21 mouse cellular contexts compared by ENCODE assay signal in genomic region chr8:57922214-57923070, GRCm38 (mm10).
DNase-seq lines count a peak whose midpoint lies in the region; ATAC-seq and TF ChIP-seq lines count a peak whose summit lies in the region.
"Had no signal": no experiment of that assay in that cellular context is flagged by ENCODE, and none has a peak within 500 bp of the region (broad histone marks: within the 10 kb centered on the region; RNA-seq: fewer than 3 reads in every experiment).

No protein-coding gene starts in this region.

- no peak overlapping the region for H3K4me2 ChIP-seq in neural tube, embryonic 11.5 days (ENCODE audit: low read depth)
- H3K4me2 ChIP-seq in neural tube, embryonic 15.5 days, result no peak overlapping the region
- no peak overlapping the region for H3K4me2 ChIP-seq in forebrain, postnatal 0 days (ENCODE audit: low read depth)
- H3K4me2 ChIP-seq in neural tube, embryonic 13.5 days, result no peak overlapping the region
- H3K4me2 ChIP-seq: heart, embryonic 13.5 days; limb, embryonic 15.5 days; liver, embryonic 15.5 days had no signal

- no peak overlapping the region for H3K4me3 ChIP-seq in neural tube, embryonic 11.5 days (ENCODE audit: low read depth, low read length)
- no peak overlapping the region for H3K4me3 ChIP-seq in neural tube, embryonic 15.5 days (replicated peaks)
- no peak overlapping the region for H3K4me3 ChIP-seq in forebrain, postnatal 0 days (ENCODE audit: low read depth, low read length)
- H3K4me3 ChIP-seq in neural tube, embryonic 13.5 days, result no peak overlapping the region
- H3K4me3 ChIP-seq: heart, adult 2 months; heart, embryonic 13.5 days; left cerebral cortex, adult 2 months; limb, embryonic 15.5 days; liver, embryonic 15.5 days had no signal

- no peaks in the 10 kb centered on the region for H3K9me3 ChIP-seq in neural tube, embryonic 11.5 days (ENCODE audit: control insufficient read depth, low read length)
- H3K9me3 ChIP-seq in neural tube, embryonic 15.5 days (replicated peaks), result no peaks in the 10 kb centered on the region
- no peaks in the 10 kb centered on the region for H3K9me3 ChIP-seq in forebrain, postnatal 0 days (ENCODE audit: low read length)
- H3K9me3 ChIP-seq in neural tube, embryonic 13.5 days, result no peaks in the 10 kb centered on the region
- H3K9me3 ChIP-seq: heart, embryonic 13.5 days; limb, embryonic 15.5 days; liver, embryonic 15.5 days had no signal

- intact Hi-C loops in left cerebral cortex, postnatal 4 days (cut with DNase I), result no loop called here

- DNase-seq in embryo, embryonic 11 days, result peak; percentile 10
- no peak for DNase-seq in embryo, embryonic 10.5 days (ENCODE audit: low spot score)
- DNase-seq in neural tube, embryonic 11.5 days (ENCODE audit: low spot score), result peak; percentile 19
- peak; percentile 30 for DNase-seq in forebrain, postnatal 0 days
- no peak for DNase-seq in left cerebral cortex, postnatal 4 days
- DNase-seq in kidney, postnatal 4 days, result no peak
- DNase-seq: adrenal gland, postnatal 14 days; cerebellum, adult 8-10 months; gastrocnemius, postnatal 36 days; heart, adult 2 months; heart, postnatal 36 days; kidney, adult 18-20 months; lung, postnatal 4 days had no signal

- H3K4me1 ChIP-seq in neural tube, embryonic 11.5 days (ENCODE audit: control insufficient read depth, insufficient read depth, low read length), result peaks cover 8% of the 10 kb centered on the region; the same call in 1 of the 2 replicates
- peaks cover 10% of the 10 kb centered on the region; the same call in 1 of the 2 replicates for H3K4me1 ChIP-seq in neural tube, embryonic 15.5 days
- peaks cover 4% of the 10 kb centered on the region; the same call in 1 of the 2 replicates for H3K4me1 ChIP-seq in forebrain, postnatal 0 days (ENCODE audit: insufficient read depth)
- H3K4me1 ChIP-seq in neural tube, embryonic 13.5 days (replicated peaks), result peaks cover 33% of the 10 kb centered on the region
- H3K4me1 ChIP-seq: limb, embryonic 15.5 days; liver, embryonic 15.5 days had no signal

- H3K27me3 ChIP-seq in neural tube, embryonic 11.5 days (ENCODE audit: control insufficient read depth, insufficient read depth, low read length), result no peaks in the 10 kb centered on the region
- H3K27me3 ChIP-seq in neural tube, embryonic 15.5 days (replicated peaks), result no peaks in the 10 kb centered on the region
- H3K27me3 ChIP-seq in forebrain, postnatal 0 days (ENCODE audit: insufficient read depth, low read length), result no peaks in the 10 kb centered on the region
- H3K27me3 ChIP-seq in neural tube, embryonic 13.5 days, result no peaks in the 10 kb centered on the region
- H3K27me3 ChIP-seq: heart, embryonic 13.5 days; limb, embryonic 15.5 days; liver, embryonic 15.5 days had no signal

- ATAC-seq in neural tube, embryonic 11.5 days (ENCODE audit: insufficient read depth, low FRiP score, low TSS enrichment), result 0 out of 2 replicates have a peak, but pooled peaks have one; percentile 10
- no peak for ATAC-seq in neural tube, embryonic 15.5 days (ENCODE audit: low FRiP score)
- no peak for ATAC-seq in forebrain, postnatal 0 days
- 0 out of 2 replicates have a peak, but pooled peaks have one; percentile 37 for ATAC-seq in neural tube, embryonic 13.5 days (ENCODE audit: low read depth)
- ATAC-seq: inflammation-experienced regulatory T-cells, adult 6 months had no signal

- WGBS in neural tube, embryonic 11.5 days, result 56% methylated on average over 6 of the region's 6 CpGs
- 41% methylated on average over 6 of the region's 6 CpGs for WGBS in neural tube, embryonic 15.5 days
- whole genome bisulfite sequencing in forebrain, postnatal 0 days, result 32% methylated on average over 6 of the region's 6 CpGs
- WGBS in neural tube, embryonic 13.5 days, result 44% methylated on average over 6 of the region's 6 CpGs

- H3K27ac ChIP-seq in neural tube, embryonic 11.5 days (ENCODE audit: low read depth, low read length), result peak overlapping the region; percentile 80
- no peak overlapping the region for H3K27ac ChIP-seq in neural tube, embryonic 15.5 days (replicated peaks)
- H3K27ac ChIP-seq in forebrain, postnatal 0 days (ENCODE audit: low read depth, low read length), result 0 out of 2 replicates have a peak overlapping the region, but pooled peaks have one; percentile 10
- H3K27ac ChIP-seq in neural tube, embryonic 13.5 days (replicated peaks), result peak overlapping the region; percentile 59
- H3K27ac ChIP-seq: heart, adult 2 months; heart, embryonic 13.5 days; kidney, postnatal 0 days; left cerebral cortex, adult 2 months; limb, embryonic 15.5 days; liver, embryonic 15.5 days had no signal

- H3K9ac ChIP-seq in neural tube, embryonic 11.5 days (ENCODE audit: low read length), result no peak overlapping the region
- no peak overlapping the region for H3K9ac ChIP-seq in neural tube, embryonic 15.5 days (replicated peaks)
- no peak overlapping the region for H3K9ac ChIP-seq in forebrain, postnatal 0 days
- no peak overlapping the region for H3K9ac ChIP-seq in neural tube, embryonic 13.5 days
- H3K9ac ChIP-seq: heart, embryonic 13.5 days; limb, embryonic 15.5 days; liver, embryonic 15.5 days had no signal

- no peak for TF ChIP-seq CTCF in forebrain, postnatal 0 days (IDR thresholded peaks at IDR 0.05; ENCODE audit: low read depth)

- no peaks in the 10 kb centered on the region for H3K36me3 ChIP-seq in neural tube, embryonic 11.5 days (ENCODE audit: control insufficient read depth, insufficient read depth, low read length)
- no peaks in the 10 kb centered on the region for H3K36me3 ChIP-seq in neural tube, embryonic 15.5 days
- no peaks in the 10 kb centered on the region for H3K36me3 ChIP-seq in forebrain, postnatal 0 days (ENCODE audit: insufficient read depth)
- H3K36me3 ChIP-seq in neural tube, embryonic 13.5 days, result no peaks in the 10 kb centered on the region
- H3K36me3 ChIP-seq: heart, embryonic 13.5 days; limb, embryonic 15.5 days; liver, embryonic 15.5 days had no signal

Comparison
In these comparisons a context has a peak if more than half of its experiments do, and no peak if none do; other contexts are left out.
1. DNase-seq: peak in embryo, embryonic 11 days (single experiment), neural tube, embryonic 11.5 days (single experiment) and forebrain, postnatal 0 days (single experiment); none in embryo, embryonic 10.5 days (single experiment), left cerebral cortex, postnatal 4 days (single experiment) and kidney, postnatal 4 days (0 of 2).
2. ATAC-seq: peak in neural tube, embryonic 11.5 days (single experiment) and neural tube, embryonic 13.5 days (single experiment); none in neural tube, embryonic 15.5 days (single experiment) and forebrain, postnatal 0 days (single experiment).